Mouse (Mus musculus): ENCODE data around the gene Sept10. TPM values are rescaled to one million over a fixed set of nuclear protein-coding genes. Genes with fewer than 3 reads are reported as not detected.

Sept10 gene
- polyA plus RNA-seq, 1 experiment from 2014 or later = 40.1 TPM

GRCm38 (mm10) chr10:59194891-59195290 lies 26.8 kb downstream of the Sept10 start:
- Histone ChIP-seq H3K27ac (replicated peaks in 1 of 2; ENCODE audit: control insufficient read depth in 1 of 2, insufficient read depth in 1 of 2, low read depth in 2 of 2, low read length in 2 of 2) (no peak overlapping the region), H3K4me1 (ENCODE audit: control insufficient read depth in 2 of 2, insufficient read depth in 2 of 2, low read length in 2 of 2) (peaks cover 0 to 3% of the 10 kb centered on the region in 2 experiments; a peak in 1 of 4 replicates), H3K36me3 (ENCODE audit: control insufficient read depth, insufficient read depth, low read length) (peaks cover 5% of the 10 kb centered on the region), H3K9me3 (ENCODE audit: control insufficient read depth, low read length) (no peaks in the 10 kb centered on the region), H3K27me3 (ENCODE audit: control insufficient read depth, insufficient read depth, low read length) (no peaks in the 10 kb centered on the region), H3K4me2 (ENCODE audit: low read length) (no peak overlapping the region), H3K9ac (ENCODE audit: low read length) (no peak overlapping the region), H3K4me3 (ENCODE audit: control insufficient read depth in 1 of 2, insufficient read depth in 1 of 2, low read depth in 1 of 2, low read length in 2 of 2) (no peak overlapping the region)
- 63% methylated on average over 5 of the region's 5 CpGs for WGBS
- ATAC-seq (ENCODE audit: insufficient number of reproducible peaks, insufficient read depth, low FRiP score, low read depth) = no peak

- Histone ChIP-seq H3K4me3 (ENCODE audit: control insufficient read depth in 1 of 2, insufficient read depth in 1 of 2, low read depth in 1 of 2, low read length in 2 of 2) (no peak overlapping the region), H3K27ac (replicated peaks in 1 of 2; ENCODE audit: control insufficient read depth in 1 of 2, insufficient read depth in 1 of 2, low read depth in 2 of 2, low read length in 2 of 2) (no peak overlapping the region)
- ATAC-seq (ENCODE audit: insufficient number of reproducible peaks, insufficient read depth, low FRiP score, low read depth) = no peak
These were observed 39.3 kb downstream of the Sept10 start for GRCm38 (mm10) chr10:59182306-59182705.

GRCm38 (mm10) chr10:59179620-59180019 lies 42.0 kb downstream of the Sept10 start:
- H3K4me3 ChIP-seq (ENCODE audit: control insufficient read depth in 1 of 2, insufficient read depth in 1 of 2, low read depth in 1 of 2, low read length in 2 of 2) = no peak overlapping the region
- H3K4me2 ChIP-seq (ENCODE audit: low read length) = no peak overlapping the region
- no peaks in the 10 kb centered on the region for H3K9me3 ChIP-seq (ENCODE audit: control insufficient read depth, low read length)
- no peak overlapping the region for H3K9ac ChIP-seq (ENCODE audit: low read length)
- no peak overlapping the region for H3K27ac ChIP-seq (replicated peaks in 1 of 2; ENCODE audit: control insufficient read depth in 1 of 2, insufficient read depth in 1 of 2, low read depth in 2 of 2, low read length in 2 of 2)
- peaks cover 2 to 5% of the 10 kb centered on the region in 2 experiments; a peak in 1 of 4 replicates for H3K4me1 ChIP-seq (ENCODE audit: control insufficient read depth in 2 of 2, insufficient read depth in 2 of 2, low read length in 2 of 2)
- 25% methylated on average over 3 of the region's 3 CpGs for WGBS
- H3K27me3 ChIP-seq (ENCODE audit: control insufficient read depth, insufficient read depth, low read length) = no peaks in the 10 kb centered on the region
- H3K36me3 ChIP-seq (ENCODE audit: control insufficient read depth, insufficient read depth, low read length) = peaks cover 33% of the 10 kb centered on the region
- no peak for ATAC-seq (ENCODE audit: insufficient number of reproducible peaks, insufficient read depth, low FRiP score, low read depth)

More at GRCm38 (mm10) chr10:59182306-59182705, 39.3 kb downstream of the Sept10 start:
- H3K9me3 ChIP-seq (ENCODE audit: control insufficient read depth, low read length) = no peaks in the 10 kb centered on the region
- no peak overlapping the region for H3K9ac ChIP-seq (ENCODE audit: low read length)
- no peaks in the 10 kb centered on the region for H3K27me3 ChIP-seq (ENCODE audit: control insufficient read depth, insufficient read depth, low read length)
- H3K4me1 ChIP-seq (ENCODE audit: control insufficient read depth in 2 of 2, insufficient read depth in 2 of 2, low read length in 2 of 2) = peaks cover 2 to 5% of the 10 kb centered on the region in 2 experiments; a peak in 1 of 4 replicates
- H3K36me3 ChIP-seq (ENCODE audit: control insufficient read depth, insufficient read depth, low read length) = peaks cover 16% of the 10 kb centered on the region
- WGBS = 70% methylated on average over 3 of the region's 3 CpGs
- no peak overlapping the region for H3K4me2 ChIP-seq (ENCODE audit: low read length)

- Histone ChIP-seq H3K4me1 (ENCODE audit: control insufficient read depth in 2 of 2, insufficient read depth in 2 of 2, low read length in 2 of 2) (no peaks in the 10 kb centered on the region), H3K36me3 (ENCODE audit: control insufficient read depth, insufficient read depth, low read length) (peaks cover 34% of the 10 kb centered on the region), H3K27me3 (ENCODE audit: control insufficient read depth, insufficient read depth, low read length) (no peaks in the 10 kb centered on the region), H3K4me3 (ENCODE audit: control insufficient read depth in 1 of 2, insufficient read depth in 1 of 2, low read depth in 1 of 2, low read length in 2 of 2) (no peak overlapping the region), H3K9ac (ENCODE audit: low read length) (no peak overlapping the region), H3K4me2 (ENCODE audit: low read length) (no peak overlapping the region), H3K9me3 (ENCODE audit: control insufficient read depth, low read length) (no peaks in the 10 kb centered on the region), H3K27ac (replicated peaks in 1 of 2; ENCODE audit: control insufficient read depth in 1 of 2, insufficient read depth in 1 of 2, low read depth in 2 of 2, low read length in 2 of 2) (no peak overlapping the region)
- ATAC-seq (ENCODE audit: insufficient number of reproducible peaks, insufficient read depth, low FRiP score, low read depth) = no peak
- 94% methylated on average over 1 of the region's 1 CpGs for WGBS
These were observed 49.1 kb downstream of the Sept10 start for GRCm38 (mm10) chr10:59172539-59172938.

GRCm38 (mm10) chr10:59171042-59171441 lies 50.6 kb downstream of the Sept10 start:
- peaks cover 30% of the 10 kb centered on the region for H3K36me3 ChIP-seq (ENCODE audit: control insufficient read depth, insufficient read depth, low read length)
- no peaks in the 10 kb centered on the region for H3K27me3 ChIP-seq (ENCODE audit: control insufficient read depth, insufficient read depth, low read length)
- WGBS = 60% methylated on average over 3 of the region's 3 CpGs
- H3K9ac ChIP-seq (ENCODE audit: low read length) = no peak overlapping the region
- no peaks in the 10 kb centered on the region for H3K9me3 ChIP-seq (ENCODE audit: control insufficient read depth, low read length)
- H3K4me1 ChIP-seq (ENCODE audit: control insufficient read depth in 2 of 2, insufficient read depth in 2 of 2, low read length in 2 of 2) = no peaks in the 10 kb centered on the region
- ATAC-seq (ENCODE audit: insufficient number of reproducible peaks, insufficient read depth, low FRiP score, low read depth) = no peak
- H3K4me3 ChIP-seq (ENCODE audit: control insufficient read depth in 1 of 2, insufficient read depth in 1 of 2, low read depth in 1 of 2, low read length in 2 of 2) = no peak overlapping the region
- H3K27ac ChIP-seq (replicated peaks in 1 of 2; ENCODE audit: control insufficient read depth in 1 of 2, insufficient read depth in 1 of 2, low read depth in 2 of 2, low read length in 2 of 2) = no peak overlapping the region
- no peak overlapping the region for H3K4me2 ChIP-seq (ENCODE audit: low read length)

GRCm38 (mm10) chr10:59166104-59166944 lies 55.3 kb downstream of the Sept10 start:
- Histone ChIP-seq H3K9ac (ENCODE audit: low read length) (no peak overlapping the region), H3K36me3 (ENCODE audit: control insufficient read depth, insufficient read depth, low read length) (peaks cover 23% of the 10 kb centered on the region), H3K27me3 (ENCODE audit: control insufficient read depth, insufficient read depth, low read length) (no peaks in the 10 kb centered on the region), H3K4me1 (ENCODE audit: control insufficient read depth in 2 of 2, insufficient read depth in 2 of 2, low read length in 2 of 2) (no peaks in the 10 kb centered on the region), H3K27ac (replicated peaks in 1 of 2; ENCODE audit: control insufficient read depth in 1 of 2, insufficient read depth in 1 of 2, low read depth in 2 of 2, low read length in 2 of 2) (no peak overlapping the region), H3K4me3 (ENCODE audit: control insufficient read depth in 1 of 2, insufficient read depth in 1 of 2, low read depth in 1 of 2, low read length in 2 of 2) (no peak overlapping the region), H3K9me3 (ENCODE audit: control insufficient read depth, low read length) (no peaks in the 10 kb centered on the region), H3K4me2 (ENCODE audit: low read length) (no peak overlapping the region)
- no peak for ATAC-seq (ENCODE audit: insufficient number of reproducible peaks, insufficient read depth, low FRiP score, low read depth)
- 67% methylated on average over 14 of the region's 14 CpGs for WGBS

GRCm38 (mm10) chr10:59162185-59162897 lies 59.3 kb downstream of the Sept10 start:
- ATAC-seq (ENCODE audit: insufficient number of reproducible peaks, insufficient read depth, low FRiP score, low read depth) = no peak
- no peak overlapping the region for H3K9ac ChIP-seq (ENCODE audit: low read length)
- peaks cover 12% of the 10 kb centered on the region for H3K36me3 ChIP-seq (ENCODE audit: control insufficient read depth, insufficient read depth, low read length)
- no peak overlapping the region for H3K27ac ChIP-seq (replicated peaks in 1 of 2; ENCODE audit: control insufficient read depth in 1 of 2, insufficient read depth in 1 of 2, low read depth in 2 of 2, low read length in 2 of 2)
- H3K27me3 ChIP-seq (ENCODE audit: control insufficient read depth, insufficient read depth, low read length) = no peaks in the 10 kb centered on the region
- no peaks in the 10 kb centered on the region for H3K9me3 ChIP-seq (ENCODE audit: control insufficient read depth, low read length)
- H3K4me3 ChIP-seq (ENCODE audit: control insufficient read depth in 1 of 2, insufficient read depth in 1 of 2, low read depth in 1 of 2, low read length in 2 of 2) = no peak overlapping the region
- WGBS = 28% methylated on average over 4 of the region's 4 CpGs
- no peaks in the 10 kb centered on the region for H3K4me1 ChIP-seq (ENCODE audit: control insufficient read depth in 2 of 2, insufficient read depth in 2 of 2, low read length in 2 of 2)
- H3K4me2 ChIP-seq (ENCODE audit: low read length) = no peak overlapping the region
